Mouse (Mus musculus) spleen, adult 18-20 months (tissue): Measurements from ENCODE around the gene Cacna1i.
A peak's percentile ranks its signal among the peaks of the same experiment; 100 is the strongest.

ENCODE experiments used
- DNase-seq, 2 experiments: peaks; one replicate each; pipeline ENCODE4 v3.0.0; 2022; ENCODE audit warnings: mixed read lengths in 2 of 2

The Cacna1i gene

GRCm38 (mm10) chr15:80286851-80287415 is at the start of gene Cacna1i:
Cacna1i (plus strand) TSS chr15:80287238.
- DNase-seq, result no peak

DNA sequence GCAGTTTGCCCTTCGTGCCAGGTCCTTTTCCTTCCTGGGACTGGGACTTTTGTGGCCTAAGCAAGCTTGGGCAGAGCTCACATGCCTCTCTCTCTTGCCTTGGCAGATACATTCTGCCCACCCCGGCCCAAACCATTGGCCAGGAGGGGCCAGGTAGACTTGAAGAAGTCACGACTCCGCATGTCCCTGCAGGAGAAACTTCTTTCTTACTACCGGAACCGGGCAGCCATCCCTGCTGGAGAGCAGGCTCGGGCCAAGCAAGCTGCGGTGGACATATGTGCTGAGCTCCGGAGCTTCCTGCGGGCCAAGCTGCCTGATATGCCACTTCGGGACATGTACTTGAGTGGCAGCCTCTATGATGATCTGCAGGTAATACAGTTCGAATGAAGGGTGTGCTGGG is 38.9 kb upstream of the Cacna1i start:
- no peak for DNase-seq

GRCm38 (mm10) chr15:80248596-80248995 is 38.4 kb upstream of the Cacna1i start:
- no peak for DNase-seq

DNA sequence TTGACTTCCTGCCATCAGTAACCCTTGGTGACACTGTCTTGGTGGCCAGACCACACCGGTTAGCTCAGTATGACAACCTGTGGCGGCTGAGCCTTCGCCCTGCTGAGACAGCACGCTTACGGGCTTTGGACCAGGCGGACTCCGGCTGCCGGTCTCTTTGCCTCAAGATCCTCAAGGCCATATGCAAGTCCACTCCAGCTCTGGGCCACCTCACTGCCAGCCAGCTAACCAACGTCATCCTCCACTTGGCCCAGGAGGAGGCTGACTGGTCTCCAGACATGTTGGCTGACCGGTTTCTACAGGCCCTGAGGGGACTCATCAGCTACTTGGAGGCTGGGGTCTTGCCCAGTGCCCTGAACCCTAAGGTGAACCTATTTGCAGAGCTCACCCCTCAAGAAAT is 37.4 kb upstream of the Cacna1i start:
- DNase-seq, result no peak

DNA sequence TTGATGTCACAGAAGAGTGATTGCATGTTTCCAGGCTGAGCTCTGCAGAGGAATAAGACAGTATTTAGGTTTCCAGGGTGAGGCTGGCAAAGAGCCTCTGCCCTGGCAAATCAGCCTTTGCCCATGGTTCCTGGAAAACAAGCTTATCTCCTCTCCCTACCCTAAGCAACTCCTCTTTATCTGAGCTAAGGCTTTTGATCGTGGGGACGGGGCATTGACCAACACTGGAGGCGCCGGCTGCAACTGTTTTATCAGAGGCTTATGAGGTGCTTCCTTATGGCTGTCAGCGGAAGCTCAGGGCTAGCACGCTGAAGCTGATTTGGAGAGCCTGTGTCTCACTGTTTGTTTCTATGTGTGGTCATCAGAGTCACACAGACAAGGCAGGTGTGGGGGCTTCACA is 36.5 kb upstream of the Cacna1i start:
- DNase-seq, result no peak

GRCm38 (mm10) chr15:80253530-80253929 is 33.5 kb upstream of the Cacna1i start:
- no peak for DNase-seq

GRCm38 (mm10) chr15:80254207-80254606 is 32.8 kb upstream of the Cacna1i start:
- DNase-seq, result no peak

DNA sequence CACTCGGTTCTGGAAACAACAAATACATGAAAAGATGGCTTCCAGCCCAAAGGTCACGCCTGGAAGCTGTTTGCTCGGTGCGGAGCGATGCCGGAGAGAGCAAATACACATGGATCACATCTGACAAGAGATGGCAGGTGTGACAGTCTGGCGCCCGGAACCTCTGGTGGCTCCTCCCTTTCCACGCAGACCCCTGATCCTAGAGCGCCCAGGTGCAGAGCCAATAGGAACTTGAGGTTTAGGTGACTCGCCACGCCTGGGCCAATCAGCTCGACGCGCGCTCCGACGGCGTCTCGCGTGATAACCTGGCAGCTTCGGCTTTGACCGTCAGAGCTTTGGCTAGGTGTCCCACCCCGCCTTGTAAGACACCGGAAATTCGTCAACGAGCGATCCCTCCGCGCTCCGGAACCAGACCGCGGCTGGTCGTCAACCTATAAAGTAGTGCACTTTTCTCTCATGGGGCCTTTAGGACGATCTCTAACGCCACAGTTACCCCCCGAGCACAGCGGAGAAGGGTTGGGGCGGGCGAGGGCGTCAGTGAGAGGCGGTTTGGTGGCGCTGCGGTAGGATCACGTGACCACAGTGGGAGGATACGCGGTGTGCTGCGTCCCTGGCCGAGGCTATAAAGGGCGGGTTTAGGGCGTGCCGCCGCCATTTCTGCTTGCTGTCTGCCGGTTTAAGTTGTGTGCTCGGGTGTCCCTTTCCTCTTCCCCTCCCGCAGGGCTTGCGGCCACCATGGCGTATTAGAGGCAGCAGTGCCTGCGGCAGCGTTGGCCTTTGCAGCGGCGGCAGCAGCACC is 32.0 kb upstream of the Cacna1i start, which contains the start of gene Atf4:
Gene Atf4, plus strand, starts transcription at position 338 of the 799 bp plus-strand sequence.
- peak; percentile 89 to 96 for DNase-seq

DNA sequence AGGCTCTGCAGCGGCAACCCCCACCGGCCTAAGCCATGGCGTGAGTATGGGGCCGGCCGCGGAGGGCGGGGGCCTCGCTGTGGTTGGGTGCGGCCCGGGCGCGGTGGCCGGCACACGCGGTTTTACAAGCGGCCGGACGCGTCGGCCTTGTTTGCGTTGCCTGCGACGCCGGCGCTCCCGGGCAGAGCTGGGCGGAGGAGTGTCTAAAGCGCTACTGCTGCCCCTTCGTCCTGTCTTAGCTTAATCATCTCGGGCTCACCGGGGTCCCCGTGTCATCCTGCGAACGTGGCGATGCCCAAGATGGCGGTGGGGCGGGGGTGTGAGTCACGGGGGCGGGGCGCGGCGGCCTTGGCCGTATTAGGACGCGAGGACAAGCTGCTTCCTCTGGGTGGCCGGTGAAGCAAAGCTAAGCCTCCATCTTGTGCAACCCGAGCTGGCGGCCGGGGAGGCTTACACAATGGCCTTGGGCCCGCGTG is 31.4 kb upstream of the Cacna1i start:
- peak; percentile 72 to 76 for DNase-seq

- DNase-seq, result no peak
Observed at GRCm38 (mm10) chr15:80256242-80256641, 30.8 kb upstream of the Cacna1i start.

- DNase-seq, result no peak
Observed at GRCm38 (mm10) chr15:80256656-80257601, 30.1 kb upstream of the Cacna1i start.

DNA sequence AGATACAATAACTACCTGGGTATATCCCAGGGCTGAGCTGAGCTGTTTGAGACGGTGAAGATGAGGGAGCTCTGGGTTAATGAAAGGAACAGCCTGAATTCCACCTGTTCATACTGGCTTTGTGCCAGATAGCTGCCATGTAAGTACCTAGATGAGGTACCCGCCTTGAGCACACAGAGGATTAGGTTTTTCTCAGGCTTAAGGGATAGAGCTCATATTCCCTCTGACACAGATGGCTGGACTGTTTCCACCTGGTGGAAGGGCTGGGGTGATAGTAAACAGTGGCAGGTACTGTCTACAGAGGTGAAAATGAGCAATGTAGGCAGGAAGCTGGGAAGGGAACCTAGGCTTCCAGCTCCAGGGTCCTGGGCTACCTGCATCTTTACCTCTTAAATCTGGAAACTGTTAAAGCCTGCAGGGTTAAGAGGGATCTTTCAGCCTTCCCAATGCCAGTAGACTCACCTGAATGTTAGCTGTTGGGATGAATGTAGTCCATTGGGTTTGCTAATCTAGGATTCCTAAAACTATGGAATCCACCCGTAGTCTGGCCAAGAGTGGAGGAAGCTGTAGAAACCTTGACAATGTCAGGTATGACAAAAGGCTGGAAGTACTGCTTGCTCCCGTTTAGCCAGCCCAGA is 29.3 kb upstream of the Cacna1i start:
- DNase-seq, result no peak

GRCm38 (mm10) chr15:80258240-80259170 is 28.5 kb upstream of the Cacna1i start:
- DNase-seq, result no peak

DNA sequence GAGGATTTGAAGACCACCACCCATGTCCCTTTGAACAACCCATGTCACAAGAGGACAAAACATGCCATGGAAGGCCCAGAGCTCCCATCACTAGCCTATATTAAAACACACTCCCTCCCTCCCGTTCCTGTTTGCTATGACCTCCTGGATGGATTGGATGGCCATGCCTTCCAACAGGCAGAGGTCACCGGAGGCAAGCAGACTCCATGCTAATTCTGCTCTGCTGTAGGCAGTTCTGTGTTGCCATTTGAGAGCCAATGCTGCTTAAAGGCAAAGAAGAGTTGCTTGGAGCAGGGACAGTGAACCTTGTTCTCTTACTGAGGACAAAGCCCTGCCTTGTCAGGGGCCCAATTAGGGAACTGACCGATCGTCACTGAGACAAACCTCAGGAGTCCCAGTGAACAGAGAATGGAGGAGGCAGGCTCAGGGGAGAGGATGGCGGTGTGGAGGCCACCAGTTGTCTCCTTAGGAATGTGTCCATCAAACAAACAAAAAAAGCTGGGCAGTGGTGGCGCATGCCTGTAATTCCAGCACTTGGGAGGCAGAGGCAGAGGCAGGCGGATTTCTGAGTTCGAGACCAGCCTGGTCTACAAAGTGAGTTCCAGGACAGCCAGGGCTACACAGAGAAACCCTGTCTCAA is 27.5 kb upstream of the Cacna1i start:
- DNase-seq, result no peak

DNA sequence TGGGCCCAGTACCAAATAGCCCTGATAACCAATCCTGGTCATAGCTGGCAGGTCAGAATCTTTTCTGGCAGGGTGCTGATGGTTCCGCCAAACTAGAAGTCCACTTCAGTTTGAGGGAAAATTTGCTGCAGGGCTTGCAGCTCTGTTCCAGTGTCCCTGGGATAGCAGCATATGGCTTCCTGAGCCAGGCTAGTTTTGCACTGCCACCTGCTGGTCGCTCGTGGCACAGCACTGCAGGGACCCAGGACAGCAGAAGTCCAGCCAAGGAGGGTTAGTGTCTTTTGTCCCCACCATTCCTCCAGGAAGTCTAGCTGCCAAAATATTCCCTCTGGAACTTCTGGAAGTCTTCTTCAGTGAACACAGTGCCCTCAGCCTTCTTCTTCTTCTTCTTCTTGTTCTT is 26.4 kb upstream of the Cacna1i start:
- DNase-seq, result peak; percentile 57 to 84

DNA sequence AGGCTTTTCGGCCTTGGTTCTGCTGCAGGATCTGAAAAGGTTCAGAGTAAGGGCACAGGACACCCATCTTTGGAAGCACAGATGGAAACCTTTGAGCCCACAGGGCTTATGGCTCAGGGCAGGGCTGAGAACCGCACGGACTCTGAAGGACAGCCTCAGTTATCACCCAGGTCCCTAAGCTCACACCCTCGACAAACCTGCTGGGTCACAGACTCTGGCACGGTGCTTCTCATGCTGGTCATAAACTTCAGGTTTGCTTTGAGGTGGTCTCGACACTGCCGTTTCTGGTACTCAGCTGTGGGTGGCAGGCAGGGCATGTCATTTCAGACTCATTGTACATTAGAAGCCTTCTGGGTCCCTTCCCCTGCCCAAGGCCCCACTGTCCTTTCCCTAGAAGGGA is 25.9 kb upstream of the Cacna1i start:
- DNase-seq, result no peak

GRCm38 (mm10) chr15:80263610-80264575 is 23.1 kb upstream of the Cacna1i start, which contains the start of gene Rps19bp1:
Rps19bp1 (minus strand) TSS chr15:80264315.
- peak; percentile 79 to 88 for DNase-seq

- DNase-seq, result peak; percentile 36 to 72
Observed at GRCm38 (mm10) chr15:80266281-80266680, 20.8 kb upstream of the Cacna1i start.

GRCm38 (mm10) chr15:80271858-80272396 is 15.1 kb upstream of the Cacna1i start:
- DNase-seq, result no peak
